In the genomic region with DNA sequence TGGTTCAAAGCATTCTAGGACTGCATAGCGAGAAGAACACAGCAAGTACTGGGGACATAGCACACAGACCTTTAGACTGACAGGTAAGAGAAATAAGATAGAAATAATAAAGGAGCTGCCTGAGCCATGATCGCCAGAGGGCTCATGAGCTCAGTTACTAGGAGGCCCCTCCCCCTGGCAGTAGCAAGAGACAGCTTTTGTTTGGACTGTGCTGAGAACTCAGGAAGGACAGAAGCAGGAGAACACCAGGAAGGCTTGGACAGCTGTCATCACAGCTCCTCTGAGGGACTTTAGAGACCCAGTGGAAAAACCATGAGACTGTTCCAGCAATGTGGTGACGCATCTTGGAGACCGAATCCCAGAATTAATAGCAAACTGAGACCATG, we compare ENCODE assay signal across 8 mouse cellular contexts.
DNase-seq lines count a peak whose midpoint lies in the region; ATAC-seq lines count a peak whose summit lies in the region.

No protein-coding gene starts in this region.

- no peak for ATAC-seq in liver, embryonic 11.5 days (replicated peaks; ENCODE audit: low FRiP score)
- ATAC-seq in forebrain, embryonic 14.5 days: peak; percentile 72
- 0 out of 2 replicates have a peak, but pooled peaks have one; percentile 44 for ATAC-seq in hindbrain, embryonic 14.5 days (ENCODE audit: low FRiP score)
- no peak for ATAC-seq in granulocyte monocyte progenitor cell, adult 5-6 weeks (replicated peaks; ENCODE audit: poor library complexity, severe bottlenecking)

- H3K4me3 ChIP-seq in liver, embryonic 11.5 days (ENCODE audit: low read depth, low read length): no peak overlapping the region
- no peak overlapping the region for H3K4me3 ChIP-seq in forebrain, embryonic 14.5 days (ENCODE audit: low read depth, low read length)
- H3K4me3 ChIP-seq in hindbrain, embryonic 14.5 days (replicated peaks; ENCODE audit: low read length): no peak overlapping the region

- H3K4me1 ChIP-seq in liver, embryonic 11.5 days (replicated peaks; ENCODE audit: control insufficient read depth, insufficient read depth, low read length): peaks cover 9% of the 10 kb centered on the region
- H3K4me1 ChIP-seq in forebrain, embryonic 14.5 days (ENCODE audit: control insufficient read depth, insufficient read depth, low read length): peaks cover 10% of the 10 kb centered on the region
- H3K4me1 ChIP-seq in hindbrain, embryonic 14.5 days (replicated peaks; ENCODE audit: control insufficient read depth, insufficient read depth, low read length): peaks cover 15% of the 10 kb centered on the region

- no peak overlapping the region; the same call in 1 of the 2 replicates for H3K4me2 ChIP-seq in liver, embryonic 11.5 days
- no peak overlapping the region for H3K4me2 ChIP-seq in forebrain, embryonic 14.5 days (ENCODE audit: low read length)
- no peak overlapping the region for H3K4me2 ChIP-seq in hindbrain, embryonic 14.5 days (replicated peaks)

- no peak overlapping the region for H3K27ac ChIP-seq in liver, embryonic 11.5 days (ENCODE audit: low read depth, low read length)
- H3K27ac ChIP-seq in forebrain, embryonic 14.5 days (ENCODE audit: low read depth, low read length): peak overlapping the region; percentile 45
- peak overlapping the region; percentile 58 for H3K27ac ChIP-seq in hindbrain, embryonic 14.5 days

- H3K9ac ChIP-seq in liver, embryonic 11.5 days (ENCODE audit: low read depth, low read length): no peak overlapping the region
- H3K9ac ChIP-seq in forebrain, embryonic 14.5 days (ENCODE audit: low read length): 0 out of 2 replicates have a peak overlapping the region, but pooled peaks have one; percentile 17
- 0 out of 2 replicates have a peak overlapping the region, but pooled peaks have one; percentile 28 for H3K9ac ChIP-seq in hindbrain, embryonic 14.5 days

- H3K36me3 ChIP-seq in liver, embryonic 11.5 days (ENCODE audit: control insufficient read depth, insufficient read depth, low read length): no peaks in the 10 kb centered on the region
- H3K36me3 ChIP-seq in forebrain, embryonic 14.5 days (ENCODE audit: control insufficient read depth, insufficient read depth, low read length): peaks cover 10% of the 10 kb centered on the region
- H3K36me3 ChIP-seq in hindbrain, embryonic 14.5 days (replicated peaks; ENCODE audit: control insufficient read depth, insufficient read depth): peaks cover 5% of the 10 kb centered on the region; the same call in 1 of the 2 replicates

- DNase-seq in liver: peak; percentile 17
- no peak for DNase-seq in liver, embryonic 11.5 days (ENCODE audit: low spot score)
- peak; percentile 56 for DNase-seq in forebrain, embryonic 14.5 days (ENCODE audit: low spot score)
- no peak for DNase-seq in hindbrain, embryonic 14.5 days (ENCODE audit: low spot score)
- peak; percentile 38 to 55 for DNase-seq in lung, postnatal 4 days
- DNase-seq in thymus, postnatal 25 days: no peak
- no peak for DNase-seq in frontal cortex, postnatal 14 days (ENCODE audit: low spot score in 2 of 2)

- H3K9me3 ChIP-seq in liver, embryonic 11.5 days (ENCODE audit: control insufficient read depth, low read length): no peaks in the 10 kb centered on the region
- no peaks in the 10 kb centered on the region for H3K9me3 ChIP-seq in forebrain, embryonic 14.5 days (replicated peaks; ENCODE audit: control insufficient read depth, low read length)
- H3K9me3 ChIP-seq in hindbrain, embryonic 14.5 days (ENCODE audit: control insufficient read depth, low read length): no peaks in the 10 kb centered on the region

- H3K27me3 ChIP-seq in liver, embryonic 11.5 days (replicated peaks; ENCODE audit: control insufficient read depth, insufficient read depth, low read length): no peaks in the 10 kb centered on the region
- no peaks in the 10 kb centered on the region for H3K27me3 ChIP-seq in forebrain, embryonic 14.5 days (replicated peaks; ENCODE audit: control insufficient read depth, insufficient read depth, low read length)
- no peaks in the 10 kb centered on the region for H3K27me3 ChIP-seq in hindbrain, embryonic 14.5 days (ENCODE audit: control insufficient read depth, insufficient read depth, low read length)

- 56% methylated on average over 4 of the region's 4 CpGs for WGBS in liver, embryonic 11.5 days
- 43% methylated on average over 4 of the region's 4 CpGs for WGBS in forebrain, embryonic 14.5 days
- WGBS in hindbrain, embryonic 14.5 days: 39% methylated on average over 4 of the region's 4 CpGs

Comparison
In these comparisons a context has a peak if more than half of its experiments do, and no peak if none do; other contexts are left out.
1. DNase-seq: peak in liver (single experiment), forebrain, embryonic 14.5 days (single experiment) and lung, postnatal 4 days (2 of 2); none in liver, embryonic 11.5 days (single experiment), hindbrain, embryonic 14.5 days (single experiment), thymus, postnatal 25 days (single experiment) and frontal cortex, postnatal 14 days (0 of 2).
2. ATAC-seq: peak in forebrain, embryonic 14.5 days (single experiment) and hindbrain, embryonic 14.5 days (single experiment); none in liver, embryonic 11.5 days (single experiment) and granulocyte monocyte progenitor cell, adult 5-6 weeks (single experiment).